Mouse (Mus musculus): ENCODE measurements around the gene Ebf1. TPM values are rescaled to one million over a fixed set of nuclear protein-coding genes. Genes with fewer than 3 reads are reported as not detected.

Gene Ebf1
- total and polyA plus RNA-seq, 3 experiments = 0.04 TPM; not detected in 2

DNA sequence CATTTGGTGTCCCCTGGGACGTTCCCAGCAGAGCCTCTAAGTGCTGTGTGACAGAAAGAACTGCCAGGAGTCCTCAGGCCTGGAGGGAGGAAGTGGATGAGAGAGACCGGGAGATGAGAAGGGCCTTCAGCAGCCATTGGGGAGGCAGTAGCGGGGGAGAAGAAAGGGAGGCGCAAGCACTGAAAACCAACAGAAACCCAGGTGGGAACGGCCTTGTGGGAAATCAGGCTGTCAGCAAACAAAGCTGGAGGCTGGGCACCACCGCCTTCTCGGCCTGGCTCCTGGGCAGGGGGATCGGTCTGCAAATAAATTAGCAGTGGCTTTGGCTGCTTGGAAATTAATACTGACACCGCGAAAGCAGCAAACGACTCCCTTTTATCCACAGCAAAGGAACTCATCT, 409.6 kb downstream of the Ebf1 start:
- no peak for DNase-seq (ENCODE audit: low read depth, low spot score)
- no peaks in the 10 kb centered on the region for H3K79me2 ChIP-seq (ENCODE audit: control insufficient read depth, insufficient read depth, low read length, poor library complexity)
- H3K9me3 ChIP-seq (replicated peaks; ENCODE audit: insufficient read depth, low read length) = no peaks in the 10 kb centered on the region
- H3K4me1 ChIP-seq (ENCODE audit: control insufficient read depth in 1 of 2, insufficient read depth in 2 of 2, low read length in 2 of 2) = no peaks in the 10 kb centered on the region
- no peak overlapping the region for H3K27ac ChIP-seq (ENCODE audit: control insufficient read depth, low read depth, low read length)
- no peaks in the 10 kb centered on the region for H3K36me3 ChIP-seq (ENCODE audit: control insufficient read depth in 1 of 2, insufficient read depth in 2 of 2, low read length in 2 of 2)
- no peak overlapping the region for H3K9ac ChIP-seq (ENCODE audit: control insufficient read depth, low read depth, low read length, poor library complexity, severe bottlenecking)
- no peak overlapping the region for H3K4me3 ChIP-seq (ENCODE audit: control insufficient read depth in 1 of 2, insufficient read depth in 1 of 2, low read depth in 2 of 2, low read length in 2 of 2)
- TF ChIP-seq MYB (IDR thresholded peaks at IDR 0.05; ENCODE audit: low read depth, low read length) (no peak), GATA1 (IDR thresholded peaks at IDR 0.05; ENCODE audit: low read depth, low read length) (no peak), MAFK (IDR thresholded peaks at IDR 0.05; ENCODE audit: borderline replicate concordance, low read depth, low read length) (no peak), TAL1 (IDR thresholded peaks at IDR 0.05; ENCODE audit: low read length) (no peak), MYC (IDR thresholded peaks at IDR 0.05; ENCODE audit: low read depth, low read length) (no peak), ZMIZ1 (IDR thresholded peaks at IDR 0.05; ENCODE audit: low read depth, low read length) (no peak), ELF1 (IDR thresholded peaks at IDR 0.05; ENCODE audit: low read depth, low read length) (no peak), EP300 (IDR thresholded peaks at IDR 0.05; ENCODE audit: low read depth in 1 of 2, low read length in 2 of 2) (no peak), MAZ (IDR thresholded peaks at IDR 0.05; ENCODE audit: low read depth, low read length) (no peak), TCF12 (IDR thresholded peaks at IDR 0.05; ENCODE audit: low read depth, low read length) (no peak), JUND (IDR thresholded peaks at IDR 0.05; ENCODE audit: low read depth, low read length) (no peak), RAD21 (IDR thresholded peaks at IDR 0.05; ENCODE audit: low read depth, low read length) (no peak), ZC3H11A (IDR thresholded peaks at IDR 0.05; ENCODE audit: low read depth, low read length) (no peak), ZNF384 (IDR thresholded peaks at IDR 0.05; ENCODE audit: low read depth, low read length) (no peak), KAT2A (conservative IDR thresholded peaks at IDR 0.05; ENCODE audit: low read depth, low read length) (no peak), BHLHE40 (IDR thresholded peaks at IDR 0.05; ENCODE audit: borderline replicate concordance, low read depth, low read length) (no peak), CHD2 (IDR thresholded peaks at IDR 0.05; ENCODE audit: low read length) (no peak), NRF1 (IDR thresholded peaks at IDR 0.05; ENCODE audit: insufficient read depth, low read depth, low read length, poor library complexity, severe bottlenecking) (no peak)
- no peaks in the 10 kb centered on the region for H3K27me3 ChIP-seq (ENCODE audit: control insufficient read depth in 1 of 2, insufficient read depth in 2 of 2, low read length in 2 of 2)

DNA sequence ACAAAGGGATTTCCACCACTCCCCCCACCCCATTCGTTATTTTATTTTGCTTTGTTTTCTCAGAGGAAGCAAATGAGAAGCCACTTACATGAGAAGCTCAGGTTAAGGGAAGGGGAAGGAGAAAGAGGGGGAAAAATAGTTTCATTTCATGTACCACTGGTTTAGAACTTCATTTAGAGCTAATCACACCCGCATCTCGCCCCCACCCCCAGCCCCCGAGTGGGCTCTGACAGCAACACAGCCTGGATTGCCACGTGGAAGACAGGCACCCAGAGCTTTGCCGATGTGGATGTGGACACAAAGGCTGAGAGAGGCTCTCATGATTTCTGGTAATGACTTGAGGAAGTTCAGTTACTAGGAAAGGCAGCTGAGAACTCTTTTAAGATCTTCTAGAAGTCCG, 410.0 kb downstream of the Ebf1 start:
- Histone ChIP-seq H3K36me3 (ENCODE audit: control insufficient read depth in 1 of 2, insufficient read depth in 2 of 2, low read length in 2 of 2) (no peaks in the 10 kb centered on the region), H3K79me2 (ENCODE audit: control insufficient read depth, insufficient read depth, low read length, poor library complexity) (no peaks in the 10 kb centered on the region), H3K27me3 (ENCODE audit: control insufficient read depth in 1 of 2, insufficient read depth in 2 of 2, low read length in 2 of 2) (no peaks in the 10 kb centered on the region), H3K4me1 (ENCODE audit: control insufficient read depth in 1 of 2, insufficient read depth in 2 of 2, low read length in 2 of 2) (no peaks in the 10 kb centered on the region), H3K9ac (ENCODE audit: control insufficient read depth, low read depth, low read length, poor library complexity, severe bottlenecking) (no peak overlapping the region), H3K27ac (ENCODE audit: control insufficient read depth, low read depth, low read length) (no peak overlapping the region), H3K9me3 (replicated peaks; ENCODE audit: insufficient read depth, low read length) (no peaks in the 10 kb centered on the region), H3K4me3 (ENCODE audit: control insufficient read depth in 1 of 2, insufficient read depth in 1 of 2, low read depth in 2 of 2, low read length in 2 of 2) (no peak overlapping the region)
- TF ChIP-seq MAX (IDR thresholded peaks at IDR 0.05; ENCODE audit: low read length) (no peak), ZMIZ1 (IDR thresholded peaks at IDR 0.05; ENCODE audit: low read depth, low read length) (no peak), JUND (IDR thresholded peaks at IDR 0.05; ENCODE audit: low read depth, low read length) (no peak), ETS1 (IDR thresholded peaks at IDR 0.05; ENCODE audit: low read depth, low read length) (no peak), MAZ (IDR thresholded peaks at IDR 0.05; ENCODE audit: low read depth, low read length) (no peak), ZKSCAN1 (IDR thresholded peaks at IDR 0.05; ENCODE audit: low read depth, low read length) (no peak), MYB (IDR thresholded peaks at IDR 0.05; ENCODE audit: low read depth, low read length) (no peak), NELFE (IDR thresholded peaks at IDR 0.05; ENCODE audit: low read depth, low read length) (no peak)
- no peak for DNase-seq (ENCODE audit: low read depth, low spot score)

Measured in MEL (cell line).